Mouse (Mus musculus): ENCODE measurements at regions not wholly inside any gene's neighbourhood (a gene's known extent, or its start where the extent isn't known, plus 50 kb on each side); places are given as distances from the start of the nearest gene placed in this dataset.
A peak's percentile ranks its signal among the peaks of the same experiment; 100 is the strongest.
"Not testable (repeated sequence)": the region's sequence is repeated elsewhere in the genome, so short reads cannot be mapped to it uniquely, and the experiment has no call there.

GRCm38 (mm10) chr9:27453476-27453875 lies 56.9 kb downstream of the Spata19 start:
- no peak for DNase-seq

GRCm38 (mm10) chr9:27453924-27454652 lies 57.5 kb downstream of the Spata19 start:
- peak; percentile 62 for DNase-seq

- DNase-seq: no peak
These were observed 61.9 kb downstream of the Spata19 start for GRCm38 (mm10) chr9:27458335-27459040.

- no peak for DNase-seq
These were observed 64.4 kb downstream of the Spata19 start for GRCm38 (mm10) chr9:27461029-27461428.

GRCm38 (mm10) chr9:27464006-27464405 lies 67.4 kb downstream of the Spata19 start:
- DNase-seq: no peak

GRCm38 (mm10) chr9:27475468-27475867 lies 78.9 kb downstream of the Spata19 start:
- peak; percentile 28 for DNase-seq

- DNase-seq: no peak
These were observed 80.0 kb downstream of the Spata19 start for GRCm38 (mm10) chr9:27476636-27477035.

- no peak for DNase-seq
These were observed 80.6 kb downstream of the Spata19 start for GRCm38 (mm10) chr9:27477079-27477687.

- DNase-seq: no peak
These were observed 81.7 kb downstream of the Spata19 start for GRCm38 (mm10) chr9:27478346-27478745.

- no peak for DNase-seq
These were observed 105.2 kb downstream of the Spata19 start for GRCm38 (mm10) chr9:27501816-27502215.

GRCm38 (mm10) chr9:27509157-27509556 lies 112.6 kb downstream of the Spata19 start:
- DNase-seq: no peak

GRCm38 (mm10) chr9:27509711-27510110 lies 113.1 kb downstream of the Spata19 start:
- no peak for DNase-seq

- no peak for DNase-seq
These were observed 114.6 kb downstream of the Spata19 start for GRCm38 (mm10) chr9:27511161-27511560.

GRCm38 (mm10) chr9:27515427-27516110 lies 119.0 kb downstream of the Spata19 start:
- no peak for DNase-seq

GRCm38 (mm10) chr9:27518031-27518430 lies 121.4 kb downstream of the Spata19 start:
- no peak for DNase-seq

- DNase-seq: no peak
These were observed 123.1 kb downstream of the Spata19 start for GRCm38 (mm10) chr9:27519711-27520110.

- no peak for DNase-seq
These were observed 124.6 kb downstream of the Spata19 start for GRCm38 (mm10) chr9:27521181-27521580.

GRCm38 (mm10) chr9:27526681-27527080 lies 130.1 kb downstream of the Spata19 start:
- DNase-seq: no peak

- no peak for DNase-seq
These were observed 141.9 kb downstream of the Spata19 start for GRCm38 (mm10) chr9:27538480-27538879.

- no peak for DNase-seq
These were observed 145.1 kb downstream of the Spata19 start for GRCm38 (mm10) chr9:27541585-27542151.

- not testable (repeated sequence) for DNase-seq
These were observed 158.1 kb downstream of the Spata19 start for GRCm38 (mm10) chr9:27554697-27555096.

GRCm38 (mm10) chr9:27556315-27557225 lies 160.0 kb downstream of the Spata19 start:
- DNase-seq: no peak
